Mouse (Mus musculus) stomach, embryonic 15.5 days (tissue): ENCODE measurements around the gene Ttc27. TPM values are rescaled to one million over a fixed set of nuclear protein-coding genes. Genes with fewer than 3 reads are reported as not detected.

Experiments used
- ATAC-seq: fragments of 200-750 bp; cut with Nextera tagmentation; 2 replicates; pipeline ENCODE4 v1.8.0; 2017; ENCODE audit warnings: low read depth, moderate number of reproducible peaks, moderate TSS enrichment; ENCODE audit not compliant: insufficient read depth, low FRiP score
- H3K27ac ChIP-seq: fragments of 300-500 bp; sonication (generic); 2 replicates; pipeline ENCODE4 v1.5.1; 2015; ENCODE audit warnings: mild to moderate bottlenecking, inconsistent platforms
- H3K27me3 ChIP-seq: fragments of 300-500 bp; sonication (generic); replicated peaks from 2 replicates; pipeline ENCODE4 v1.6.1; 2015; ENCODE audit warnings: inconsistent platforms
- H3K36me3 ChIP-seq: fragments of 300-500 bp; sonication (generic); 2 replicates; pipeline ENCODE4 v1.6.1; 2015; ENCODE audit warnings: inconsistent platforms
- H3K4me1 ChIP-seq: fragments of 300-500 bp; sonication (generic); 2 replicates; pipeline ENCODE4 v1.6.1; 2015; ENCODE audit warnings: inconsistent platforms
- H3K4me2 ChIP-seq: fragments of 300-500 bp; sonication (generic); 2 replicates; pipeline ENCODE4 v1.6.1; 2015; ENCODE audit warnings: mild to moderate bottlenecking, inconsistent platforms
- H3K4me3 ChIP-seq: fragments of 300-500 bp; sonication (generic); replicated peaks from 2 replicates; pipeline ENCODE4 v1.5.1; 2015; ENCODE audit warnings: inconsistent platforms
- H3K9ac ChIP-seq: fragments of 300-500 bp; sonication (generic); 2 replicates; pipeline ENCODE4 v1.6.1; 2015; ENCODE audit warnings: inconsistent platforms
- H3K9me3 ChIP-seq: fragments of 300-500 bp; sonication (generic); 2 replicates; pipeline ENCODE4 v1.6.1; 2016; ENCODE audit warnings: inconsistent platforms
- WGBS: fragments of 180-500 bp; shearing (Covaris S2); methylation state at CpG from one replicate; pipeline ENCODE4 v1.1.7; 2015; 5-methylcytosine and 5-hydroxymethylcytosine counted together
- polyA plus RNA-seq: library from polyadenylated mRNA; unstranded; fragments of >200 nt; fragmentation: Nextera tagmentation; extraction: Ambion mirVana; gene quantifications from 2 replicates; pipeline ENCODE4 v1.2.1, GENCODE M21; 2015

Ttc27 gene
- polyA plus RNA-seq, 1 experiment from 2014 or later = 21.6 TPM

- Histone ChIP-seq H3K9me3 (no peaks in the 10 kb centered on the region), H3K36me3 (no peaks in the 10 kb centered on the region), H3K4me2 (peak overlapping the region; percentile 22; the same call in 1 of the 2 replicates), H3K27me3 (no peaks in the 10 kb centered on the region), H3K4me3 (no peak overlapping the region), H3K27ac (peak overlapping the region; percentile 12; the same call in 1 of the 2 replicates), H3K4me1 (peaks cover 11% of the 10 kb centered on the region; the same call in 1 of the 2 replicates), H3K9ac (no peak overlapping the region)
- 62% methylated on average over 1 of the region's 1 CpGs for WGBS
- ATAC-seq = 0 out of 2 replicates have a peak, but pooled peaks have one; percentile 35
Measured at GRCm38 (mm10) chr17:74904332-74904687, 186.8 kb downstream of the Ttc27 start.

DNA sequence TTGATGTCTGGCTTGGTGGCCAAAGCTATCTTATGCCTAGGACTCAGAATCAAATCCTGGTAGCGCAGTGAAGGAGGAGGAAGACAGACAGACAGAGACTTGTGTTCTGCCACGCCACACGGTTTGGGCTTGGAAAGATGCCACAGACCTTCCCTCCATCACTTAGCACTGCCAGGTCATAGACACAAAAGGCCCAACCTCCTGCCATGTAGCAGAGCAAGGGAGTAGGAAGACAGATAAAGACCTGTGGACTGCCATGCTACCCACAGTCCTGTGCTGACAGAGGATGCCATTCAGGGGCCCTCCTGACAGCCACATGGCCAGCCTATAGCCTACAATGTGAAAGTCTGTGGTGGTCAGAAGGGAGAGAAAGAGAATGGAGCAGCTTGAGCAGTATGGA, 187.4 kb downstream of the Ttc27 start:
- Histone ChIP-seq H3K27ac (no peak overlapping the region), H3K9ac (no peak overlapping the region), H3K27me3 (no peaks in the 10 kb centered on the region), H3K36me3 (no peaks in the 10 kb centered on the region), H3K4me2 (no peak overlapping the region), H3K4me3 (no peak overlapping the region), H3K4me1 (peaks cover 11% of the 10 kb centered on the region; the same call in 1 of the 2 replicates), H3K9me3 (no peaks in the 10 kb centered on the region)
- 85% methylated on average over 3 of the region's 3 CpGs for whole genome bisulfite sequencing
- ATAC-seq = no peak

DNA sequence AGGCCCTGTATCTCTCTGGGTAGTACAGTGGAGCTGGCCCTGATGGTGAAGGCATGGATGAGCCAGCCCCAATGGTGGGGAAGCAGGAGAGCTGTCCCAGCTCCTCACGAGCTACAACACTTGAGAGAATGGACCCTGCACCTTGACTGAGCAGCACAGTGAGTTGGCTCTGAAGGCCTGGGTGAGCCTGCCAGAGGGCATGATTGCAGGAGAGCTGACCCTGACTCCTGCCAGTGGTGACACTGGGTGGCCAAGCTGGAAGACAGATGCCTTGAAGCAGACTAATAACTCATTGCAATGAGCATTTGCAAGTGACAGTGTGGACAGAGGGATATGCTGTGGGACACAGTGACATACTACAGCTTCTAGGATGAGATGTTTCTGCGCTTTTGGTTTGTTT, 195.5 kb downstream of the Ttc27 start:
- no peak overlapping the region for H3K4me3 ChIP-seq
- no peaks in the 10 kb centered on the region for H3K36me3 ChIP-seq
- 79% methylated on average over 2 of the region's 2 CpGs for WGBS
- H3K27me3 ChIP-seq = no peaks in the 10 kb centered on the region
- H3K9me3 ChIP-seq = no peaks in the 10 kb centered on the region
- H3K4me2 ChIP-seq = no peak overlapping the region
- H3K4me1 ChIP-seq = no peaks in the 10 kb centered on the region
- no peak overlapping the region for H3K27ac ChIP-seq
- no peak overlapping the region for H3K9ac ChIP-seq
- ATAC-seq = no peak

Other genes with a start within 250 kb of the Ttc27 start
- 67.7 and 78.4 TPM in 2 replicates for gene Yipf4, start 228.2 kb upstream of the Ttc27 start, polyA plus RNA-seq
- 81.8 and 82.6 TPM in 2 replicates for gene Birc6, start 189.4 kb upstream of the Ttc27 start, polyA plus RNA-seq